Mouse (Mus musculus): ENCODE measurements around the gene 1700029J07Rik. TPM values are rescaled to one million over a fixed set of nuclear protein-coding genes. Genes with fewer than 3 reads are reported as not detected.
A peak's percentile ranks its signal among the peaks of the same experiment; 100 is the strongest.

Gene 1700029J07Rik
- polyA plus RNA-seq, 1 experiment, result 28.7 TPM

- Histone ChIP-seq H3K4me1 (ENCODE audit: control insufficient read depth, insufficient read depth, low read length) (peaks cover 3% of the 10 kb centered on the region), H3K4me3 (ENCODE audit: control insufficient read depth, low read depth, low read length) (no peak within 1 kb of the TSS), H3K36me3 (ENCODE audit: control insufficient read depth, insufficient read depth, low read length) (no peaks in the 10 kb centered on the region), H3K27ac (ENCODE audit: control insufficient read depth, insufficient read depth, low read depth, low read length) (no peak within 1 kb of the TSS), H3K27me3 (ENCODE audit: control insufficient read depth, insufficient read depth, low read length) (no peaks in the 10 kb centered on the region)
- no peak for TF ChIP-seq CTCF (IDR thresholded peaks at IDR 0.05; ENCODE audit: control insufficient read depth, insufficient read depth, insufficient replicate concordance, low read depth, low read length)
- TF ChIP-seq POLR2A (IDR thresholded peaks at IDR 0.05; ENCODE audit: control insufficient read depth, low read depth, low read length), result no peak
Measured at GRCm38 (mm10) chr8:46005596-46005995, 30.5 kb upstream of the 1700029J07Rik start, which contains the start of gene Ankrd37. TSS of gene Ankrd37 (minus strand) at chr8:46005707.

- Histone ChIP-seq H3K27ac (ENCODE audit: control insufficient read depth, insufficient read depth, low read depth, low read length) (peak overlapping the region; percentile 83), H3K27me3 (ENCODE audit: control insufficient read depth, insufficient read depth, low read length) (no peaks in the 10 kb centered on the region), H3K36me3 (ENCODE audit: control insufficient read depth, insufficient read depth, low read length) (peaks cover 1% of the 10 kb centered on the region; the same call in 1 of the 2 replicates), H3K4me3 (ENCODE audit: control insufficient read depth, low read depth, low read length) (peak overlapping the region; percentile 90), H3K4me1 (ENCODE audit: control insufficient read depth, insufficient read depth, low read length) (peaks cover 3% of the 10 kb centered on the region; the same call in 1 of the 2 replicates)
- peak; percentile 79 for TF ChIP-seq POLR2A (IDR thresholded peaks at IDR 0.05; ENCODE audit: control insufficient read depth, low read depth, low read length)
- TF ChIP-seq CTCF (IDR thresholded peaks at IDR 0.05; ENCODE audit: control insufficient read depth, insufficient read depth, insufficient replicate concordance, low read depth, low read length), result no peak
Measured at GRCm38 (mm10) chr8:45999784-46000705, 25.0 kb upstream of the 1700029J07Rik start.

GRCm38 (mm10) chr8:45999138-45999783 lies 24.2 kb upstream of the 1700029J07Rik start, which contains the start of gene Lrp2bp:
TSS of gene Lrp2bp (plus strand) at chr8:45999303.
- Histone ChIP-seq H3K27me3 (ENCODE audit: control insufficient read depth, insufficient read depth, low read length) (no peaks in the 10 kb centered on the region), H3K4me3 (ENCODE audit: control insufficient read depth, low read depth, low read length) (peak within 1 kb of the TSS; percentile 90), H3K36me3 (ENCODE audit: control insufficient read depth, insufficient read depth, low read length) (peaks cover 1% of the 10 kb centered on the region; the same call in 1 of the 2 replicates), H3K4me1 (ENCODE audit: control insufficient read depth, insufficient read depth, low read length) (peaks cover 3% of the 10 kb centered on the region; the same call in 1 of the 2 replicates), H3K27ac (ENCODE audit: control insufficient read depth, insufficient read depth, low read depth, low read length) (peak within 1 kb of the TSS; percentile 83)
- TF ChIP-seq POLR2A (IDR thresholded peaks at IDR 0.05; ENCODE audit: control insufficient read depth, low read depth, low read length), result peak; percentile 25; the same call in 1 of the 2 replicates
- no peak for TF ChIP-seq CTCF (IDR thresholded peaks at IDR 0.05; ENCODE audit: control insufficient read depth, insufficient read depth, insufficient replicate concordance, low read depth, low read length)

GRCm38 (mm10) chr8:45998228-45998627 lies 23.2 kb upstream of the 1700029J07Rik start:
- TF ChIP-seq CTCF (IDR thresholded peaks at IDR 0.05; ENCODE audit: control insufficient read depth, insufficient read depth, insufficient replicate concordance, low read depth, low read length), result no peak
- no peak for TF ChIP-seq POLR2A (IDR thresholded peaks at IDR 0.05; ENCODE audit: control insufficient read depth, low read depth, low read length)

GRCm38 (mm10) chr8:45995576-45995975 lies 20.5 kb upstream of the 1700029J07Rik start:
- no peak overlapping the region for H3K4me3 ChIP-seq (ENCODE audit: control insufficient read depth, low read depth, low read length)
- peaks cover 1% of the 10 kb centered on the region; the same call in 1 of the 2 replicates for H3K36me3 ChIP-seq (ENCODE audit: control insufficient read depth, insufficient read depth, low read length)
- TF ChIP-seq CTCF (IDR thresholded peaks at IDR 0.05; ENCODE audit: control insufficient read depth, insufficient read depth, insufficient replicate concordance, low read depth, low read length) (no peak), POLR2A (IDR thresholded peaks at IDR 0.05; ENCODE audit: control insufficient read depth, low read depth, low read length) (no peak)

More at GRCm38 (mm10) chr8:45998228-45998627, 23.2 kb upstream of the 1700029J07Rik start:
- no peak overlapping the region for H3K4me3 ChIP-seq (ENCODE audit: control insufficient read depth, low read depth, low read length)
- peaks cover 1% of the 10 kb centered on the region; the same call in 1 of the 2 replicates for H3K36me3 ChIP-seq (ENCODE audit: control insufficient read depth, insufficient read depth, low read length)
- H3K27ac ChIP-seq (ENCODE audit: control insufficient read depth, insufficient read depth, low read depth, low read length), result no peak overlapping the region
- no peaks in the 10 kb centered on the region for H3K27me3 ChIP-seq (ENCODE audit: control insufficient read depth, insufficient read depth, low read length)
- peaks cover 3% of the 10 kb centered on the region; the same call in 1 of the 2 replicates for H3K4me1 ChIP-seq (ENCODE audit: control insufficient read depth, insufficient read depth, low read length)

GRCm38 (mm10) chr8:45994111-45994510 lies 19.1 kb upstream of the 1700029J07Rik start:
- H3K4me1 ChIP-seq (ENCODE audit: control insufficient read depth, insufficient read depth, low read length), result peaks cover 1% of the 10 kb centered on the region; the same call in 1 of the 2 replicates
- no peak overlapping the region for H3K4me3 ChIP-seq (ENCODE audit: control insufficient read depth, low read depth, low read length)
- peaks cover 1% of the 10 kb centered on the region; the same call in 1 of the 2 replicates for H3K36me3 ChIP-seq (ENCODE audit: control insufficient read depth, insufficient read depth, low read length)
- no peaks in the 10 kb centered on the region for H3K27me3 ChIP-seq (ENCODE audit: control insufficient read depth, insufficient read depth, low read length)
- TF ChIP-seq CTCF (IDR thresholded peaks at IDR 0.05; ENCODE audit: control insufficient read depth, insufficient read depth, insufficient replicate concordance, low read depth, low read length) (peak; percentile 31; the same call in 1 of the 2 replicates), POLR2A (IDR thresholded peaks at IDR 0.05; ENCODE audit: control insufficient read depth, low read depth, low read length) (no peak)
- no peak overlapping the region for H3K27ac ChIP-seq (ENCODE audit: control insufficient read depth, insufficient read depth, low read depth, low read length)

More at GRCm38 (mm10) chr8:45995576-45995975, 20.5 kb upstream of the 1700029J07Rik start:
- H3K27ac ChIP-seq (ENCODE audit: control insufficient read depth, insufficient read depth, low read depth, low read length), result no peak overlapping the region
- H3K4me1 ChIP-seq (ENCODE audit: control insufficient read depth, insufficient read depth, low read length), result peaks cover 3% of the 10 kb centered on the region; the same call in 1 of the 2 replicates
- no peaks in the 10 kb centered on the region for H3K27me3 ChIP-seq (ENCODE audit: control insufficient read depth, insufficient read depth, low read length)
